Mouse (Mus musculus) regulatory T cell (primary cell): Measurements from ENCODE around the gene Tnfsf12.
"Not testable (repeated sequence)": the region's sequence is repeated elsewhere in the genome, so short reads cannot be mapped to it uniquely, and the experiment has no call there.

Source experiments
- in situ Hi-C: fragments of 300-600 bp; cut with MboI, MseI; formaldehyde crosslinking; loops from one replicate; pipeline ENCODE4 v1.15.1; 2025; ENCODE audit warnings: high pct_unique_total_duplicates

The Tnfsf12 gene

GRCm38 (mm10) chr11:69695361-69696181, at the start of gene Tnfsf12, which contains the start of gene Tnfsfm13:
TSS of gene Tnfsf12 (minus strand) at chr11:69695849.
TSS of gene Tnfsfm13 (minus strand) at chr11:69696098.
- in situ Hi-C loops: no loop called here

- in situ Hi-C loops: not testable (repeated sequence)
Observed at GRCm38 (mm10) chr11:69731408-69731807, 35.8 kb upstream of the Tnfsf12 start.

GRCm38 (mm10) chr11:69729063-69729462, 33.4 kb upstream of the Tnfsf12 start:
- in situ Hi-C loops: no loop called here

- in situ Hi-C loops: no loop called here
Observed at GRCm38 (mm10) chr11:69725951-69726350, 30.3 kb upstream of the Tnfsf12 start.

- in situ Hi-C loops: loop anchor here (5.0 kb wide), 1 partner anchor 36 kb away; the partner anchor contains the start of gene Tnfsf13
Observed at GRCm38 (mm10) chr11:69723074-69723473, 27.4 kb upstream of the Tnfsf12 start.

- in situ Hi-C loops: loop anchor here (5.0 kb wide), 1 partner anchor 34 kb away; the partner anchor contains the start of gene Tnfsf13
Observed at GRCm38 (mm10) chr11:69720852-69721251, 25.2 kb upstream of the Tnfsf12 start.

GRCm38 (mm10) chr11:69719423-69719822, 23.8 kb upstream of the Tnfsf12 start:
- in situ Hi-C loops: no loop called here

- in situ Hi-C loops: no loop called here
Observed at GRCm38 (mm10) chr11:69718661-69719060, 23.0 kb upstream of the Tnfsf12 start.

- in situ Hi-C loops: no loop called here
Observed at GRCm38 (mm10) chr11:69716953-69717352, 21.3 kb upstream of the Tnfsf12 start.

GRCm38 (mm10) chr11:69715929-69716328, 20.3 kb upstream of the Tnfsf12 start:
- in situ Hi-C loops: no loop called here

- in situ Hi-C loops: no loop called here
Observed at GRCm38 (mm10) chr11:69715482-69715881, 19.8 kb upstream of the Tnfsf12 start.

- in situ Hi-C loops: no loop called here
Observed at GRCm38 (mm10) chr11:69714636-69715329, 19.1 kb upstream of the Tnfsf12 start.

- in situ Hi-C loops: no loop called here
Observed at GRCm38 (mm10) chr11:69712954-69713672, 17.5 kb upstream of the Tnfsf12 start.

- in situ Hi-C loops: no loop called here
Observed at GRCm38 (mm10) chr11:69711082-69711481, 15.4 kb upstream of the Tnfsf12 start.

GRCm38 (mm10) chr11:69710470-69710869, 14.8 kb upstream of the Tnfsf12 start:
- in situ Hi-C loops: no loop called here

- in situ Hi-C loops: no loop called here
Observed at GRCm38 (mm10) chr11:69709554-69710446, 14.2 kb upstream of the Tnfsf12 start.

GRCm38 (mm10) chr11:69708614-69709265, 13.1 kb upstream of the Tnfsf12 start:
- in situ Hi-C loops: no loop called here

- in situ Hi-C loops: no loop called here
Observed at GRCm38 (mm10) chr11:69707873-69708381, 12.3 kb upstream of the Tnfsf12 start.

GRCm38 (mm10) chr11:69707480-69707847, 11.8 kb upstream of the Tnfsf12 start:
- in situ Hi-C loops: no loop called here

- in situ Hi-C loops: no loop called here
Observed at GRCm38 (mm10) chr11:69706775-69707479, 11.3 kb upstream of the Tnfsf12 start.
